Mouse (Mus musculus) adrenal gland, postnatal 25 days (tissue): Measurements from ENCODE around the gene Ccdc32. TPM values are rescaled to one million over a fixed set of nuclear protein-coding genes. Genes with fewer than 3 reads are reported as not detected.
"Not testable (repeated sequence)": the region's sequence is repeated elsewhere in the genome, so short reads cannot be mapped to it uniquely, and the experiment has no call there.

Experiments
- DNase-seq: peaks from one replicate; pipeline ENCODE4 v3.0.0; 2021; ENCODE audit warnings: mixed read lengths
- long read RNA-seq: library from polyadenylated mRNA; stranded (forward); transcript quantifications from one replicate; pipeline ENCODE4 v2.0.0, GENCODE M21; 2021
- total RNA-seq: library from RNA; stranded (reverse); gene quantifications from 2 replicates; pipeline ENCODE4 v1.2.3, GENCODE M21; 2021

The Ccdc32 gene
- 16.3 and 19.0 TPM in 2 replicates for total RNA-seq
- long read RNA-seq, transcript Ccdc32-201 (4 exons, 1,870 nt): major isoform, 26 of 36 reads
- long read RNA-seq, partial matches to known transcripts: 0 of 36 reads
- long read RNA-seq, other reads (novel, unspliced or antisense): 10 of 36 reads

GRCm38 (mm10) chr2:119028941-119029551 is at the start of gene Ccdc32:
Gene Ccdc32, minus strand, starts transcription at chr2:119029393.
- peak; percentile 87 for DNase-seq

GRCm38 (mm10) chr2:119072397-119072796 is 43.2 kb upstream of the Ccdc32 start:
- DNase-seq: no peak

- DNase-seq: no peak
Observed at GRCm38 (mm10) chr2:119060139-119060538, 30.9 kb upstream of the Ccdc32 start.

GRCm38 (mm10) chr2:119050132-119050650 is 21.0 kb upstream of the Ccdc32 start:
- no peak for DNase-seq

- no peak for DNase-seq
Observed at GRCm38 (mm10) chr2:119047849-119048248, 18.7 kb upstream of the Ccdc32 start.

GRCm38 (mm10) chr2:119046649-119047611 is 17.7 kb upstream of the Ccdc32 start, which contains the start of gene Knl1:
Gene Knl1, plus strand, starts transcription at chr2:119047119.
- DNase-seq: peak; percentile 88

GRCm38 (mm10) chr2:119045163-119045562 is 16.0 kb upstream of the Ccdc32 start:
- DNase-seq: no peak

GRCm38 (mm10) chr2:119040882-119041281 is 11.7 kb upstream of the Ccdc32 start:
- DNase-seq: no peak

GRCm38 (mm10) chr2:119035397-119035745 is 6.2 kb upstream of the Ccdc32 start:
- DNase-seq: no peak

GRCm38 (mm10) chr2:119034656-119035396 is 5.6 kb upstream of the Ccdc32 start, which contains the start of gene Rpusd2:
Gene Rpusd2, plus strand, starts transcription at chr2:119034790.
- peak; percentile 89 for DNase-seq

GRCm38 (mm10) chr2:119032191-119032590 is 3.0 kb upstream of the Ccdc32 start:
- no peak for DNase-seq

- no peak for DNase-seq
Observed at GRCm38 (mm10) chr2:119026951-119027350, 2.2 kb downstream of the Ccdc32 start.

GRCm38 (mm10) chr2:119025239-119025616 is 4.0 kb downstream of the Ccdc32 start:
- DNase-seq: no peak

GRCm38 (mm10) chr2:119024536-119025238 is 4.5 kb downstream of the Ccdc32 start:
- no peak for DNase-seq

GRCm38 (mm10) chr2:119023154-119023660 is 6.0 kb downstream of the Ccdc32 start:
- DNase-seq: no peak

- DNase-seq: no peak
Observed at GRCm38 (mm10) chr2:119019538-119019937, 9.7 kb downstream of the Ccdc32 start.

- no peak for DNase-seq
Observed at GRCm38 (mm10) chr2:119019131-119019530, 10.1 kb downstream of the Ccdc32 start.

- no peak for DNase-seq
Observed at GRCm38 (mm10) chr2:119018391-119019122, 10.6 kb downstream of the Ccdc32 start.

GRCm38 (mm10) chr2:119017647-119018046 is 11.5 kb downstream of the Ccdc32 start:
- DNase-seq: no peak

- DNase-seq: not testable (repeated sequence)
Observed at GRCm38 (mm10) chr2:119016312-119016711, 12.9 kb downstream of the Ccdc32 start.
